Mouse (Mus musculus) neural tube, embryonic 11.5 days (tissue): Measurements from ENCODE around the gene Zfp52. TPM values are rescaled to one million over a fixed set of nuclear protein-coding genes. Genes with fewer than 3 reads are reported as not detected.

Experiments
- ATAC-seq: fragments of 200-750 bp; cut with Nextera tagmentation; 2 replicates; pipeline ENCODE4 v1.8.0; 2017; ENCODE audit warnings: moderate number of reproducible peaks, mild to moderate bottlenecking, moderate TSS enrichment, moderate library complexity; ENCODE audit not compliant: insufficient read depth, low FRiP score, low TSS enrichment
- DNase-seq: peaks from one replicate; pipeline ENCODE4 v3.0.0-alpha.2; 2015; ENCODE audit warnings: low spot score
- H3K27ac ChIP-seq: fragments of 300-500 bp; sonication (generic); 2 replicates; pipeline ENCODE4 v1.5.1; 2014; ENCODE audit warnings: low read depth, mild to moderate bottlenecking, low read length
- H3K27me3 ChIP-seq: fragments of 300-500 bp; sonication (generic); 2 replicates; pipeline ENCODE4 v1.6.1; 2014; ENCODE audit warnings: mild to moderate bottlenecking, low read length, mixed read lengths; ENCODE audit not compliant: control insufficient read depth, insufficient read depth
- H3K36me3 ChIP-seq: fragments of 300-500 bp; sonication (generic); 2 replicates; pipeline ENCODE4 v1.6.1; 2014; ENCODE audit warnings: mild to moderate bottlenecking, low read length, moderate library complexity, mixed read lengths; ENCODE audit not compliant: control insufficient read depth, insufficient read depth
- H3K4me1 ChIP-seq: fragments of 300-500 bp; sonication (generic); 2 replicates; pipeline ENCODE4 v1.6.1; 2014; ENCODE audit warnings: low read length, mixed read lengths; ENCODE audit not compliant: control insufficient read depth, insufficient read depth
- H3K4me2 ChIP-seq: fragments of 300-500 bp; sonication (generic); 2 replicates; pipeline ENCODE4 v1.6.1; 2014; ENCODE audit warnings: low read depth, mild to moderate bottlenecking, moderate library complexity
- H3K4me3 ChIP-seq: fragments of 300-500 bp; sonication (generic); 2 replicates; pipeline ENCODE4 v1.5.1; 2014; ENCODE audit warnings: low read depth, low read length
- H3K9ac ChIP-seq: fragments of 300-500 bp; sonication (generic); 2 replicates; pipeline ENCODE4 v1.6.1; 2014; ENCODE audit warnings: mild to moderate bottlenecking, low read length
- H3K9me3 ChIP-seq: fragments of 300-500 bp; sonication (generic); 2 replicates; pipeline ENCODE4 v1.6.1; 2016; ENCODE audit warnings: low read length; ENCODE audit not compliant: control insufficient read depth
- WGBS: fragments of 180-500 bp; shearing (Covaris S2); extraction: QIAGEN DNeasy Blood & Tissue Kit; methylation state at CpG from one replicate; pipeline ENCODE4 v1.1.7; 2014; 5-methylcytosine and 5-hydroxymethylcytosine counted together
- polyA plus RNA-seq: library from polyadenylated mRNA; unstranded; fragments of >200 nt; fragmentation: Nextera tagmentation; extraction: Ambion mirVana; gene quantifications from 2 replicates; pipeline ENCODE4 v1.2.1, GENCODE M21; 2014

Gene Zfp52
- polyA plus RNA-seq, 1 experiment from 2014 or later, result 1.5 TPM

DNA sequence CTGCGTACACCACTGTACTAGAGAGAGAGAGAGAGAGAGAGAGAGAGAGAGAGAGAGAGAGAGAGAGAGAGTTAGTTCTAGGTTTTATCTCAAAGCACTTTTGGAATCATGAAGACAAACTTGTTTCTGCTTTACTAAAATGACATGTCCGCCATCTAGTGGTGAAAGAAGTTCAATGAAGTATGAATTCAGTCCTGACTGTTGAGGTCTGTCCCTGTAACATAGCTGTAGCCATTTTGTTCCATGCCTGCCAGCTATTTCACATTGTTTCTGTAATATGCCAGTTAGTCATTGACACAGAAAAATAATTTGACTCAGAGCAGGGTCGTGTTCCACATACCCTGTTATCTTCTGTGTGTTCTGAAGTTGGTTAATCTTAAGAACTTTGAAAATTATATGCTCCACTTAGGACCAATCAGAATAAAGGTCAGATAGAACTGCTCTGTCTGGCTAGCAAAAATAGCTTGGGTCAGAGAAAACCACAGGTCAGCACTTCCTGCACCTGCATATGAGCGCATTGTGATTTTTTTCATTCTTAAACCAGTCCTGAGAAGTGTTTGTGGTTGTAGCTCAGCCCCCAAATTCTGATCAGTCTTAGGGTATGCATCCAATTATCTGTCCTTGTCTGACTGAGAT lies 761 bp upstream of the Zfp52 start:
- H3K27me3 ChIP-seq, result no peaks in the 10 kb centered on the region
- no peaks in the 10 kb centered on the region for H3K4me1 ChIP-seq
- H3K9ac ChIP-seq, result no peak overlapping the region
- H3K4me3 ChIP-seq, result no peak overlapping the region
- H3K36me3 ChIP-seq, result no peaks in the 10 kb centered on the region
- H3K4me2 ChIP-seq, result no peak overlapping the region
- no peaks in the 10 kb centered on the region for H3K9me3 ChIP-seq
- no peak overlapping the region for H3K27ac ChIP-seq
- ATAC-seq, result peak; percentile 13; the same call in 1 of the 2 replicates
- DNase-seq, result peak; percentile 37
- WGBS, result 25% methylated on average over 4 of the region's 4 CpGs

DNA sequence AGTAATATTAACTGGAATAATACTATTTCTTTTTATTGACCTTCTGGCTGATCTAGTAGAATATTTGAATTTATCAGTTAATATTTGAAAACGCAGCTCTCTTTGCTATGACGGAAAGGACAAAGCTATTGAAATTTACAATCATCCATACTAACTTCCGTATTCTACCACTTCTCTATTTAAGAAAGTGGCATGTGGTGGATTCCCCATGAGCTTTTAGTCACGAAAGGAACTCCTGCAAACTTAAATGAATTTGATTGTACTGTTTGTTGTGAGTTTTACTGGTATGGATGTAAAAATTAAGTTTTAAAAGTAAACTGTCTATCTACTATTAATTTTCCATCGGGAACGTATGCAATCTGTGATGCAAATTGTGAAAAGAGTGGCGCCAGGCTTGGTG lies 757 bp downstream of the Zfp52 start:
- DNase-seq (no peak), ATAC-seq (no peak)
- H3K9me3 ChIP-seq, result no peaks in the 10 kb centered on the region
- H3K36me3 ChIP-seq, result no peaks in the 10 kb centered on the region
- H3K9ac ChIP-seq, result no peak overlapping the region
- H3K4me2 ChIP-seq, result peak overlapping the region; percentile 57
- H3K4me1 ChIP-seq, result no peaks in the 10 kb centered on the region
- 46% methylated on average over 7 of the region's 7 CpGs for WGBS
- no peaks in the 10 kb centered on the region for H3K27me3 ChIP-seq
- no peak overlapping the region; the same call in 1 of the 2 replicates for H3K4me3 ChIP-seq
- no peak overlapping the region for H3K27ac ChIP-seq

DNA sequence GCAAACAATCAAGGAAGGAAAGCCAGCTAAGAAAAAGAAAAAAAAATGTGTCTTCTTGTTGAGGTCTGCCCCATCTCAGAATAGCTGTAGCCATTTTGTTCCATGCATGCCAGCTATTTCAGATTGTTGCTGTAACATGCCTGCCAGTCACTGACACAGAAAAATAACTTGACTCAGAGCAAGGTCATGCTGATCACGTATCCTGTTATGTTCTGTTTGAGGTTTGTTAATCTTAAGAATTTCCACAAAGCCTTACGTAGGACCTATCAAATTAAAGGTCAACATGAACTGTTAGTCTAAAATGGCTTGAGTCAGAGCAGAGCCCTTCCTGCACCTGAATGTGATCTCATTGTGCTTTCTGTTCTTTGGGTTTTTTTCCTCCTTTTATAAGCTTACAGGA lies 1.3 kb downstream of the Zfp52 start:
- Histone ChIP-seq H3K9me3 (no peaks in the 10 kb centered on the region), H3K9ac (no peak overlapping the region), H3K36me3 (no peaks in the 10 kb centered on the region), H3K4me2 (no peak overlapping the region), H3K4me3 (no peak overlapping the region), H3K4me1 (no peaks in the 10 kb centered on the region), H3K27ac (no peak overlapping the region), H3K27me3 (no peaks in the 10 kb centered on the region)
- 77% methylated on average over 2 of the region's 2 CpGs for WGBS
- ATAC-seq (no peak), DNase-seq (no peak)

DNA sequence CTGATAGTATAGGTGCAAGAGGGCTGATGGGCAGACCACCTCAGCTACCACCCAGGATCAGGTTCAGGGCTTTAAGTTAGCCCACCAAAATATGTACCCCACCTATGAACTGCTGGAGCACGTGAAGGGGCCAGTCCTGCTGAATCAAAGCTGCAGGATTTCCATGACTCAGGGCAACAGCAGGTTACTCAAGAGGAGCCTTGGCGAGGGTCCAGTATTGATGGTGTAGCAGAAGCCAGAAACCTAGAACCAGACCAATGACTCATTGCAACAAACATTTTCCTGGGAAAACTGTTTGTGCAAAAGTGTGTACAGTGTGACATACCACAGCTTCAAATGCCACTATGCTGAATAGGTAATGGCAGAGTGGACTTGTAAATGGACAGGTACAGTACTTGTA lies 22.5 kb downstream of the Zfp52 start:
- no peak overlapping the region for H3K4me3 ChIP-seq
- DNase-seq, result no peak
- H3K4me2 ChIP-seq, result no peak overlapping the region
- no peaks in the 10 kb centered on the region for H3K9me3 ChIP-seq
- H3K9ac ChIP-seq, result no peak overlapping the region
- 89% methylated on average over 2 of the region's 2 CpGs for whole genome bisulfite sequencing
- H3K36me3 ChIP-seq, result no peaks in the 10 kb centered on the region
- H3K27ac ChIP-seq, result no peak overlapping the region
- no peak for ATAC-seq
- no peaks in the 10 kb centered on the region for H3K27me3 ChIP-seq
- no peaks in the 10 kb centered on the region for H3K4me1 ChIP-seq

DNA sequence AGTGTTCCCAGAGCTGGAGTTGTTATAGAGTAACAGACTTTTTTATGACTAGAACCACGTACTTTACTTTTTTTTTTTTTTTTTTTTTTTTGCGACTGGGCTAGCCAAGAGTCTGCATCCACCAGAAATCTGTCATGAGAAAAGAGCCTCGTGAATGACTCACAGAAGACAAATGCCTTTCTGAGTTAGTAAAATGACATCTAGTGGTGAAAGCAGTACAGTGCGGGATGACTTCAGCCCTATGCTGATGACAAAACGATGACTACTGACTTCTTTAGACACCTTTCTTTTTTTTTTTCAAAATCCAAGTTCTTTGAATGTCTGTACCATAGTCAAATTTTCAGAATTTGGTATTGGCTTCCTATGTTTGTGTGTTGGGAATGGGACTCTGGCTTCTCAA lies 30.9 kb downstream of the Zfp52 start:
- Histone ChIP-seq H3K36me3 (no peaks in the 10 kb centered on the region), H3K9ac (peak overlapping the region; percentile 69), H3K4me1 (0 out of 2 replicates have a peak, but pooled peaks cover 3% of the 10 kb centered on the region), H3K4me3 (peak overlapping the region; percentile 48), H3K9me3 (no peaks in the 10 kb centered on the region), H3K4me2 (peak overlapping the region; percentile 72), H3K27me3 (no peaks in the 10 kb centered on the region), H3K27ac (peak overlapping the region; percentile 69)
- WGBS, result 8% methylated on average over 5 of the region's 5 CpGs
- DNase-seq (peak; percentile 12), ATAC-seq (peak; percentile 52)

DNA sequence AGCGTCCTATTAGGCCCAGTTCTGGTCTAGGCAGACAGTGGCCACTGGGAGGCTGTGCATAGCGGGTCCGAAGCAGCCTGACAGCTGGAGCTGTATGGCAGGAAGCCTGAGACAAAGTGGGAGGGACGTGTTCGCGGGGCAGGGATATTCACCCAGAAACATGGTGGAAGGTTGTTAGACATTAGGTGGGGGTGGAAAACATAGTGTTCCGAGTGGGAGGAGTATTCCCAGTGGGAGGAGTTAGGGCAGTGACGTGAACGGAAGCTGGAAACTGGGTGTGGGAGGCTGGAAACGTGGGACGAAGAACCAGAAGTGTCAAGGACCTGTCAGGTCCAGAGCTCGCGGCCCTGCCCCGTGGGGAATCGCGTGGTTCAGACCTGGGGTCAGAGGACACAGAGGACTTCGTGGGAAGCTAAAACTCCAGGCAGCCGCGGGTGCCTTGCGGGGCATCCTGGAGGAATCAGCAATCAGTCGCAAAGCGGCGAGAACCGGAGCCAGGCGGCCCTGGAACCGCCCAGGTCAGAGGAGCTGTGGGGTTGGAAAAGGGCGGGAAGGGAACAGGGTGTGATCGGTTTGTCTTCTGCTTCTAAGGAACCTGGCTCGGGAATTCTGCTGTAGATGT lies 31.5 kb downstream of the Zfp52 start, which contains the start of gene Zfp948:
Gene Zfp948 (plus strand): TSS at position 281 of the 622 bp plus-strand sequence.
- H3K27me3 ChIP-seq, result no peaks in the 10 kb centered on the region
- peak within 1 kb of the TSS; percentile 72 for H3K4me2 ChIP-seq
- WGBS, result under 1% methylated on average over 29 of the region's 29 CpGs
- 0 out of 2 replicates have a peak, but pooled peaks cover 3% of the 10 kb centered on the region for H3K4me1 ChIP-seq
- H3K36me3 ChIP-seq, result no peaks in the 10 kb centered on the region
- DNase-seq, result peak; percentile 84
- peak within 1 kb of the TSS; percentile 69 for H3K27ac ChIP-seq
- H3K9me3 ChIP-seq, result no peaks in the 10 kb centered on the region
- ATAC-seq, result peak; percentile 94
- peak within 1 kb of the TSS; percentile 69 for H3K9ac ChIP-seq
- peak within 1 kb of the TSS; percentile 48 for H3K4me3 ChIP-seq

DNA sequence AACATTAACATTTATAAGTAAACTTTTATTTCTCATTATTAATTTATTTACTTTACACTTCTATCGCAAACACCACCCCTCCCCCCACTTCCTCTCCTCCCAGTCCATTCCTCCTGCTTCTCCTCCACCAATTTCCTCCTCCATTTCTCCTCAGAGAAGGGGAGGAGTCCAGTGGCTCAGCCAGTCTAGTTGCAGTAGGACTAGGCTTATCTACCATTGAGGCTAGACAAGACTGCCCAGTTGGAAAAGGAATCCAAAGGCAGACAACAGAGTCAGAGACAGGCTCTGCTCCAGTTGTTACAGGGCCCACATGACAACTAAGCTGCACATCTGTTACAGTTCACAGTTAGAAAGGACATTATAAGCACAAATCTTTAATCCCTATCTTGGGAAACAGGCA lies 32.4 kb downstream of the Zfp52 start:
- H3K4me2 ChIP-seq, result peak overlapping the region; percentile 72
- no peaks in the 10 kb centered on the region for H3K27me3 ChIP-seq
- no peak overlapping the region for H3K27ac ChIP-seq
- 0 out of 2 replicates have a peak, but pooled peaks cover 3% of the 10 kb centered on the region for H3K4me1 ChIP-seq
- WGBS, result 50% methylated on average over 1 of the region's 1 CpGs
- H3K4me3 ChIP-seq, result peak overlapping the region; percentile 23
- no peak overlapping the region for H3K9ac ChIP-seq
- ATAC-seq (no peak), DNase-seq (peak; percentile 19)
- H3K9me3 ChIP-seq, result no peaks in the 10 kb centered on the region
- H3K36me3 ChIP-seq, result no peaks in the 10 kb centered on the region

DNA sequence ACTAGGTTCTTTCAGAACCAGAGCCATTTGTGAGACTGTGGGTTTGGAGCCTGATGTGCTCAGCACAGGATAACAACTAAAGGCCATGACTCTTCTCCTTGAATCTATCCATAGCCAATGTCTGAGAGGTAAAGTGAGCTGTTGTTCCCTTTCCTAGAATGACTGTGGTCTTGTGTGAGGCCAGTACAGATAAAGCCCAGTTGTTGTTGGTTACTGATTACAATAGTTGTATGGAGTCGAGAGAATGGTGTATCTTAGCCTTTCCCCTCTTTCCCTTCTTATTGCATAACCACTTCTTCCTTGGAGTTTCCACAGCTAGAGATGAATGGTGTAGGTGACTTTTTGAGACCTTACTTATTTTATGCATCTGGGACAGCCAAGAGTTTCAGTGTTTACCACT lies 43.7 kb downstream of the Zfp52 start:
- 79% methylated on average over 1 of the region's 1 CpGs for WGBS
- DNase-seq (no peak), ATAC-seq (no peak)
- Histone ChIP-seq H3K9me3 (no peaks in the 10 kb centered on the region), H3K9ac (no peak overlapping the region), H3K4me1 (no peaks in the 10 kb centered on the region), H3K4me2 (no peak overlapping the region), H3K4me3 (no peak overlapping the region), H3K27ac (no peak overlapping the region), H3K27me3 (no peaks in the 10 kb centered on the region), H3K36me3 (peaks cover 3% of the 10 kb centered on the region)
